8 mouse cellular contexts compared by ENCODE assay signal in the genomic region with DNA sequence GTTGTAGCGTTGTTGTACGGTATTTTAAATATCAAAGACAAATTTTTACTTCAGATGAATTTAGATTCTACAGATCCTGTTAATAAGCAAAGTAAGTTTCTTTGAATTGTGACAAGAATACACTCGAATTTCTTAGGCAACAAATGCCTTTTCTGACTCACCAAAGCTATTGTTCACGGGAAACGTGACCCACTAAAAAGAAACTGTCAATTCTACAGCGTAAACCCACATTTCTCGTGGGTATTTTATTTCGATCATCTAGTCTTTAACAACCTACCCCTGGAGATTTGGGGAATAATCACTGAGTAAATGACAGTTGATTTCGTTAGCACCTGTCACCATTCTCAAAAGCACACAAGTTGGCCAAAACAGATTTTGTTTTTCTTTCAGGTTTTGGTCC. TPM values are rescaled to one million over a fixed set of nuclear protein-coding genes. Genes with fewer than 3 reads are reported as not detected.
DNase-seq lines count a peak whose midpoint lies in the region; ATAC-seq lines count a peak whose summit lies in the region.

No protein-coding gene starts in this region.

- peak overlapping the region; percentile 100 for H3K9ac ChIP-seq in forebrain, embryonic 11.5 days (ENCODE audit: low read length)
- H3K9ac ChIP-seq in liver, embryonic 11.5 days (ENCODE audit: low read depth, low read length) = peak overlapping the region; percentile 95

- peak overlapping the region; percentile 59 for H3K4me2 ChIP-seq in forebrain, embryonic 11.5 days (ENCODE audit: low read depth, low read length, severe bottlenecking)
- H3K4me2 ChIP-seq in liver, embryonic 11.5 days = peak overlapping the region; percentile 89

- no peaks in the 10 kb centered on the region for H3K36me3 ChIP-seq in forebrain, embryonic 11.5 days (ENCODE audit: control insufficient read depth, insufficient read depth, low read length)
- H3K36me3 ChIP-seq in liver, embryonic 11.5 days (ENCODE audit: control insufficient read depth, insufficient read depth, low read length) = no peaks in the 10 kb centered on the region

- WGBS in forebrain, embryonic 11.5 days = 13% methylated on average over 9 of the region's 9 CpGs
- 17% methylated on average over 9 of the region's 9 CpGs for WGBS in liver, embryonic 11.5 days

- no peak for ATAC-seq in forebrain, embryonic 11.5 days (replicated peaks; ENCODE audit: low FRiP score)
- ATAC-seq in liver, embryonic 11.5 days (replicated peaks; ENCODE audit: low FRiP score) = no peak
- ATAC-seq in monocyte, adult 5-6 weeks (replicated peaks; ENCODE audit: insufficient number of reproducible peaks, low FRiP score, low TSS enrichment, poor library complexity, severe bottlenecking) = no peak
- ATAC-seq in activated CD4-positive, CD25-positive, alpha-beta regulatory T cell, adult 4 months = no peak

- H3K27ac ChIP-seq in forebrain, embryonic 11.5 days (ENCODE audit: low read depth, low read length) = peak overlapping the region; percentile 99
- no peak overlapping the region for H3K27ac ChIP-seq in liver, embryonic 11.5 days (ENCODE audit: low read depth, low read length)

- peaks cover 3% of the 10 kb centered on the region; the same call in 1 of the 2 replicates for H3K4me1 ChIP-seq in forebrain, embryonic 11.5 days (replicated peaks; ENCODE audit: control insufficient read depth, insufficient read depth, low read length)
- H3K4me1 ChIP-seq in liver, embryonic 11.5 days (replicated peaks; ENCODE audit: control insufficient read depth, insufficient read depth, low read length) = peaks cover 5% of the 10 kb centered on the region; the same call in 1 of the 2 replicates

- no peaks in the 10 kb centered on the region for H3K27me3 ChIP-seq in forebrain, embryonic 11.5 days (ENCODE audit: control insufficient read depth, insufficient read depth, low read length)
- no peaks in the 10 kb centered on the region for H3K27me3 ChIP-seq in liver, embryonic 11.5 days (replicated peaks; ENCODE audit: control insufficient read depth, insufficient read depth, low read length)

- H3K4me3 ChIP-seq in forebrain, embryonic 11.5 days (ENCODE audit: low read depth, low read length) = peak overlapping the region; percentile 96
- peak overlapping the region; percentile 82 for H3K4me3 ChIP-seq in liver, embryonic 11.5 days (ENCODE audit: low read depth, low read length)

- DNase-seq in embryo, embryonic 10.5 days (ENCODE audit: low spot score) = peak; percentile 43
- no peak for DNase-seq in embryo, embryonic 11 days
- DNase-seq in 416B (ENCODE audit: low read depth) = peak; percentile 27
- no peak for DNase-seq in forebrain, embryonic 11.5 days (ENCODE audit: low spot score)
- no peak for DNase-seq in liver, embryonic 11.5 days (ENCODE audit: low spot score)
- no peak for DNase-seq in left cerebral cortex, adult 18-20 months (ENCODE audit: low spot score in 2 of 2)

- H3K9me3 ChIP-seq in forebrain, embryonic 11.5 days (ENCODE audit: control insufficient read depth, low read length) = no peaks in the 10 kb centered on the region
- no peaks in the 10 kb centered on the region for H3K9me3 ChIP-seq in liver, embryonic 11.5 days (ENCODE audit: control insufficient read depth, low read length)

RNA-seq across cellular contexts. Expression of a gene that starts 1.6 kb away (rescaled TPM):
- polyA plus RNA-seq in forebrain, embryonic 11.5 days (2014; fragmentation: Nextera tagmentation; extraction: Ambion mirVana) = 198 and 216 TPM in 2 replicates
- polyA plus RNA-seq in liver, embryonic 11.5 days (2014; fragmentation: Nextera tagmentation; extraction: Ambion mirVana) = 81.6 and 82.3 TPM in 2 replicates
- 37.1 to 69.1 TPM (median 58.8 TPM) in 3 replicates for total RNA-seq in monocyte, adult 5-6 weeks (2017)
- 10 to 100 TPM; 12.1 to 12.9 TPM for total RNA-seq in left cerebral cortex, adult 18-20 months (2021)
- 10 to 100 TPM; 47.7 to 50.9 TPM for polyA plus RNA-seq in activated CD4-positive, CD25-positive, alpha-beta regulatory T cell, adult 4 months (2017; shearing (Covaris generic))

Comparison
In these comparisons a context has a peak if more than half of its experiments do, and no peak if none do; other contexts are left out.
1. DNase-seq: peak in embryo, embryonic 10.5 days (single experiment) and 416B (single experiment); none in embryo, embryonic 11 days (single experiment), forebrain, embryonic 11.5 days (single experiment), liver, embryonic 11.5 days (single experiment) and left cerebral cortex, adult 18-20 months (0 of 2).